Mouse (Mus musculus) liver, postnatal 0 days (tissue): ENCODE data around the gene Eme2.

ENCODE experiments used
- CTCF ChIP-seq: sonication (generic); IDR thresholded peaks from 2 replicates; pipeline ENCODE4 v1.5.1; 2016; ENCODE audit warnings: antibody characterized with exemption, low read depth
- EP300 ChIP-seq: IDR thresholded peaks from 2 replicates; pipeline ENCODE4 v1.6.1; 2016; ENCODE audit warnings: antibody characterized with exemption, low read depth, mild to moderate bottlenecking

- TF ChIP-seq CTCF: no peak
- no peak for TF ChIP-seq EP300
Observed at GRCm38 (mm10) chr17:24943036-24943435, 48.1 kb upstream of the Eme2 start.
